Mouse (Mus musculus): ENCODE measurements around the gene Luc7l3.

DNA sequence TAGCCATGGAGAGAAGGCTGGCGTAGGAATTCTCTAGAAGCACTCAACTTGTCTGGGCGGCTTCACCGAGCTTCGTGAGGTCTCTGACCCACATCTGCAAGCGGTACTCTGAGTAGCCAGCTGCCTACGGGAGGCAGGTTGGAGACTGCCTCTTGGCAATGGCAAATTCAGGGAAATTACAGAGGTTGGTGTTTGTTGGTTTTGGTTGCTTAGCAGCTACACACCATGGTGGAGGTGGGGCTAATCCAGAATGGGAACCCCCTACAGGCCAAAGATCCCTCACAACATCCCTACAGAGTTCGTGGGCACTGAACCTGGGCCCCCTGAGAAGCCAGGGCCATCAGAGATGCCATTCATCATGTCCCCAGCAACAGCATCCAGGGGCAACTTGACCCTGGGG lies 46.6 kb downstream of the Luc7l3 start:
- no peak for TF ChIP-seq POLR2A (IDR thresholded peaks at IDR 0.05; ENCODE audit: control insufficient read depth, low read depth, low read length)
- no peak for TF ChIP-seq CTCF (IDR thresholded peaks at IDR 0.05; ENCODE audit: control insufficient read depth, insufficient read depth, insufficient replicate concordance, low read depth, low read length)

Data from testis, adult 2 months (tissue).